Mouse (Mus musculus): ENCODE measurements around the gene Asphd2.

GRCm38 (mm10) chr5:112394415-112394763 is 277 bp downstream of the Asphd2 start:
- TF ChIP-seq POLR2A (IDR thresholded peaks at IDR 0.05; ENCODE audit: insufficient read depth, low read depth, low read length) (no peak), CTCF (IDR thresholded peaks at IDR 0.05) (no peak), EP300 (IDR thresholded peaks at IDR 0.05; ENCODE audit: insufficient read depth, low read depth, low read length) (no peak)

All from heart, adult 2 months (tissue).